8 mouse cellular contexts compared by ENCODE assay signal in the genomic region with DNA sequence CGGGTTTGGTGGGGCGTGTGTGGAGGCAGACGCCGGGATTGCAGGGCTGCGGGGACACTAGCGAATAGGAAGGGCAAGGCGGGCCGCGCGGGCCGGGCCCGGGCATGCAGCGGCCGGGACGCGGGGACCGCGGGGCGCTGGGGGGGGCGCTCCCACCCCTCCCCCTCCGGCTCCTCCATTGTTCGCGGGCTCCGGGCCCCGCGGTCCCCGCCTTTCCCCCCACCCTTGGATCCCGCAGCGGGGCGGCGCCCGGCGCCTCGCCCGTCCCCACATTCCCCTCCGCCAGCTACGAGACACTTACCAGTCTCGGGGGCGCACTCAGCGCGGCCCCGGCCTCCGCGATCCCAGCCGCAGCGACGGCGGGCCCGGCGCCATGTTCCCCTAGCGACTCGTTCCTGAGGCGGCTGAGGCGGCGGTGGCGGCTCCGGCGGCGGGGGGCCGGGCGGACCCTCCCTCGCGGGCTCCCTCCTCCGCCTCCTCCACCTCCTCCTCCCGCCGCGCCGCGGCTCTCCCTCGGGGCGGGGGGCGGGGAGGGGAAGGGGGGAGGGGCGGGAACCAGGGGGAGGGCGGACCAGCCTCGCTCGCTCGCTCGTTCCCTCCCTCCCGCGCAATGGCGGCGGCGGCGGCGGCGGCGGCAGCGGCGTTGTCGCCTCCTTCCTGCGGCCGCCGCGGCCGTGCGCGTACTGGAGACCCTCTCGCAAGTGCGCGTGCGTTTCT. TPM values are rescaled to one million over a fixed set of nuclear protein-coding genes. Genes with fewer than 3 reads are reported as not detected.
A peak's percentile ranks its signal among the peaks of the same experiment; 100 is the strongest.
DNase-seq lines count a peak whose midpoint lies in the region; ATAC-seq and TF ChIP-seq lines count a peak whose summit lies in the region.

No protein-coding gene starts in this region.

- TF ChIP-seq CTCF in spleen, adult 2 months (IDR thresholded peaks at IDR 0.05; ENCODE audit: extremely low read depth, insufficient read depth, insufficient read length, insufficient replicate concordance), result no peak
- TF ChIP-seq CTCF in cerebellum, adult 2 months (IDR thresholded peaks at IDR 0.05; ENCODE audit: borderline replicate concordance, insufficient read depth, low read depth, low read length), result no peak
- no peak; the same call in 1 of the 2 replicates for TF ChIP-seq CTCF in forebrain, postnatal 0 days (IDR thresholded peaks at IDR 0.05; ENCODE audit: low read depth)

- H3K4me2 ChIP-seq in forebrain, postnatal 0 days (ENCODE audit: low read depth), result peak overlapping the region; percentile 76
- H3K4me2 ChIP-seq in hindbrain, embryonic 14.5 days (replicated peaks), result peak overlapping the region; percentile 69
- peak overlapping the region; percentile 87 for H3K4me2 ChIP-seq in myocyte (ENCODE audit: low read depth)

- H3K79me2 ChIP-seq in myocyte (ENCODE audit: control insufficient read depth, insufficient read depth), result peaks cover 46% of the 10 kb centered on the region

- H3K9me3 ChIP-seq in forebrain, postnatal 0 days (ENCODE audit: low read length), result no peaks in the 10 kb centered on the region
- no peaks in the 10 kb centered on the region for H3K9me3 ChIP-seq in hindbrain, embryonic 14.5 days (ENCODE audit: control insufficient read depth, low read length)

- WGBS in spleen, adult 2 months, result 0% methylated on average over 58 of the region's 101 CpGs
- 1% methylated on average over 63 of the region's 101 CpGs for WGBS in cerebellum, adult 2 months
- WGBS in forebrain, postnatal 0 days, result under 1% methylated on average over 50 of the region's 101 CpGs
- under 1% methylated on average over 51 of the region's 101 CpGs for WGBS in hindbrain, embryonic 14.5 days

- no peak; the same call in none of the 2 replicates for ATAC-seq in forebrain, postnatal 0 days
- peak; percentile 18 for ATAC-seq in hindbrain, embryonic 14.5 days (ENCODE audit: low FRiP score)

- TF ChIP-seq POLR2A in spleen, adult 2 months (IDR thresholded peaks at IDR 0.05; ENCODE audit: low read depth, low read length), result no peak
- TF ChIP-seq POLR2A in cerebellum, adult 2 months (IDR thresholded peaks at IDR 0.05; ENCODE audit: borderline replicate concordance, insufficient read depth, low read length), result no peak
- TF ChIP-seq POLR2A in myocyte (IDR thresholded peaks at IDR 0.05; ENCODE audit: insufficient read length, low read depth), result no peak

- peak overlapping the region; percentile 100 for H3K4me3 ChIP-seq in spleen, adult 2 months (ENCODE audit: extremely low read depth, insufficient read depth, insufficient read length)
- peak overlapping the region; percentile 88 for H3K4me3 ChIP-seq in cerebellum, adult 2 months (replicated peaks; ENCODE audit: insufficient read depth, low read depth, low read length)
- H3K4me3 ChIP-seq in forebrain, postnatal 0 days (ENCODE audit: low read depth, low read length), result peak overlapping the region; percentile 93
- peak overlapping the region; percentile 84 for H3K4me3 ChIP-seq in hindbrain, embryonic 14.5 days (replicated peaks; ENCODE audit: low read length)
- peak overlapping the region; percentile 65 for H3K4me3 ChIP-seq in myocyte

- no peaks in the 10 kb centered on the region for H3K36me3 ChIP-seq in spleen, adult 2 months (ENCODE audit: control insufficient read depth, insufficient read depth, low read length)
- H3K36me3 ChIP-seq in forebrain, postnatal 0 days (ENCODE audit: insufficient read depth), result no peaks in the 10 kb centered on the region
- no peaks in the 10 kb centered on the region for H3K36me3 ChIP-seq in hindbrain, embryonic 14.5 days (replicated peaks; ENCODE audit: control insufficient read depth, insufficient read depth)
- H3K36me3 ChIP-seq in myocyte (ENCODE audit: control insufficient read depth, insufficient read depth), result no peaks in the 10 kb centered on the region

- H3K27me3 ChIP-seq in spleen, adult 2 months (ENCODE audit: control insufficient read depth, insufficient read depth, low read length), result 0 out of 2 replicates have a peak, but pooled peaks cover 1% of the 10 kb centered on the region
- H3K27me3 ChIP-seq in cerebellum, adult 2 months (ENCODE audit: control insufficient read depth, insufficient read depth, low read length), result no peaks in the 10 kb centered on the region
- H3K27me3 ChIP-seq in forebrain, postnatal 0 days (ENCODE audit: insufficient read depth, low read length), result no peaks in the 10 kb centered on the region
- H3K27me3 ChIP-seq in hindbrain, embryonic 14.5 days (ENCODE audit: control insufficient read depth, insufficient read depth, low read length), result no peaks in the 10 kb centered on the region
- no peaks in the 10 kb centered on the region for H3K27me3 ChIP-seq in myocyte (ENCODE audit: control insufficient read depth, insufficient read depth, insufficient read length)

- H3ac ChIP-seq in myocyte (ENCODE audit: control insufficient read depth, insufficient read length), result peak overlapping the region; percentile 100

- peak overlapping the region; percentile 98 for H3K9ac ChIP-seq in forebrain, postnatal 0 days
- H3K9ac ChIP-seq in hindbrain, embryonic 14.5 days, result peak overlapping the region; percentile 98

- H3K27ac ChIP-seq in spleen, adult 2 months (ENCODE audit: insufficient read depth, low read length), result peak overlapping the region; percentile 100
- H3K27ac ChIP-seq in cerebellum, adult 2 months (ENCODE audit: insufficient read depth, low read length), result peak overlapping the region; percentile 99
- peak overlapping the region; percentile 100 for H3K27ac ChIP-seq in forebrain, postnatal 0 days (ENCODE audit: low read depth, low read length)
- H3K27ac ChIP-seq in hindbrain, embryonic 14.5 days, result peak overlapping the region; percentile 98

- peaks cover 17% of the 10 kb centered on the region for H3K4me1 ChIP-seq in spleen, adult 2 months (ENCODE audit: control insufficient read depth, insufficient read depth, insufficient read length)
- peaks cover 1% of the 10 kb centered on the region; the same call in 1 of the 2 replicates for H3K4me1 ChIP-seq in cerebellum, adult 2 months (ENCODE audit: control insufficient read depth, insufficient read depth, low read length)
- H3K4me1 ChIP-seq in forebrain, postnatal 0 days (ENCODE audit: insufficient read depth), result peaks cover 34% of the 10 kb centered on the region
- peaks cover 49% of the 10 kb centered on the region for H3K4me1 ChIP-seq in hindbrain, embryonic 14.5 days (replicated peaks; ENCODE audit: control insufficient read depth, insufficient read depth, low read length)

- DNase-seq in spleen, adult 2 months (ENCODE audit: low read depth in 1 of 2, low spot score in 2 of 2), result no peak
- no peak for DNase-seq in spleen, adult 12 weeks (ENCODE audit: low spot score)
- DNase-seq in cerebellum, adult 2 months, result peak in 1 of 2 experiments; percentile 61
- no peak for DNase-seq in forebrain, postnatal 0 days
- no peak for DNase-seq in hindbrain, embryonic 14.5 days (ENCODE audit: low spot score)
- peak; percentile 82 for DNase-seq in liver
- DNase-seq in thymus, postnatal 36 days, result peak; percentile 77 to 83

TF ChIP-seq in myocyte, 11 proteins besides CTCF, POLR2A, EP300 and RAD21:
- TF ChIP-seq SRF (IDR thresholded peaks at IDR 0.05; ENCODE audit: control insufficient read depth, insufficient read length, low read depth), result no peak
- no peak for TF ChIP-seq TCF3 (IDR thresholded peaks at IDR 0.05; ENCODE audit: insufficient read length, low read depth)
- no peak for TF ChIP-seq POLR2AphosphoS2 (IDR thresholded peaks at IDR 0.05; ENCODE audit: insufficient read length, low read depth)
- no peak for TF ChIP-seq MYOG (IDR thresholded peaks at IDR 0.05; ENCODE audit: control insufficient read depth in 1 of 3, insufficient read depth in 1 of 3, insufficient read length in 2 of 3, low read depth in 2 of 3)
- no peak for TF ChIP-seq TCF12 (IDR thresholded peaks at IDR 0.05; ENCODE audit: insufficient read depth, poor library complexity, severe bottlenecking)
- TF ChIP-seq E2F4 (IDR thresholded peaks at IDR 0.05; ENCODE audit: insufficient read depth), result no peak

RNA-seq across cellular contexts. Expression of a gene that starts 0.5 kb away (rescaled TPM):
- 5.6 and 6.4 TPM in 2 replicates for polyA plus RNA-seq in spleen, adult 2 months (2012; rRNA removed)
- polyA plus RNA-seq in cerebellum, adult 2 months (2012; rRNA removed), result 52.0 and 55.3 TPM in 2 replicates
- total RNA-seq in forebrain, postnatal 0 days (2014; rRNA removed), result 133 and 149 TPM in 2 replicates
- polyA plus RNA-seq in forebrain, postnatal 0 days (2015; fragmentation: Nextera tagmentation; extraction: Ambion mirVana), result 20.6 and 27.0 TPM in 2 replicates
- polyA plus RNA-seq in hindbrain, embryonic 14.5 days (2014; fragmentation: Nextera tagmentation; extraction: Ambion mirVana), result 39.7 and 41.6 TPM in 2 replicates
- 21.7 TPM for polyA plus RNA-seq in myocyte (2012; fragmentation: generic; extraction: Trizol)

Comparison
In these comparisons a context has a peak if more than half of its experiments do, and no peak if none do; other contexts are left out.
1. DNase-seq: peak in liver (single experiment) and thymus, postnatal 36 days (2 of 2); none in spleen, adult 2 months (0 of 2), spleen, adult 12 weeks (single experiment), forebrain, postnatal 0 days (single experiment) and hindbrain, embryonic 14.5 days (single experiment).
2. Peak in every context shown above with its lines, with median percentiles within 50 percentile points of each other: H3K27ac ChIP-seq, H3K4me3 ChIP-seq and H3K4me2 ChIP-seq.